Mouse (Mus musculus): ENCODE results near the gene Htr3b. TPM values are rescaled to one million over a fixed set of nuclear protein-coding genes. Genes with fewer than 3 reads are reported as not detected.
A peak's percentile ranks its signal among the peaks of the same experiment; 100 is the strongest.
"Not testable (repeated sequence)": the region's sequence is repeated elsewhere in the genome, so short reads cannot be mapped to it uniquely, and the experiment has no call there.

The Htr3b gene
- polyA plus RNA-seq (2015; fragmentation: Nextera tagmentation; extraction: Ambion mirVana), result not detected in 2 replicates

GRCm38 (mm10) chr9:48964587-48965040 lies at the start of gene Htr3b:
Gene Htr3b, minus strand, starts transcription at chr9:48964990.
- H3K27ac ChIP-seq (replicated peaks), result no peak within 1 kb of the TSS
- no peak within 1 kb of the TSS for H3K4me3 ChIP-seq
- no peaks in the 10 kb centered on the region for H3K9me3 ChIP-seq
- peaks cover 11% of the 10 kb centered on the region; the same call in 1 of the 2 replicates for H3K4me1 ChIP-seq
- no peak within 1 kb of the TSS for H3K4me2 ChIP-seq (replicated peaks)
- WGBS, result 77% methylated on average over 7 of the region's 7 CpGs
- peaks cover 15% of the 10 kb centered on the region for H3K27me3 ChIP-seq
- ATAC-seq (replicated peaks), result no peak
- no peak within 1 kb of the TSS for H3K9ac ChIP-seq (replicated peaks)
- H3K36me3 ChIP-seq, result no peaks in the 10 kb centered on the region

GRCm38 (mm10) chr9:48999256-48999655 lies 34.5 kb upstream of the Htr3b start:
- Histone ChIP-seq H3K9ac (replicated peaks) (no peak overlapping the region), H3K9me3 (no peaks in the 10 kb centered on the region), H3K27me3 (no peaks in the 10 kb centered on the region), H3K27ac (replicated peaks) (no peak overlapping the region), H3K36me3 (peaks cover 16% of the 10 kb centered on the region; the same call in 1 of the 2 replicates), H3K4me2 (replicated peaks) (no peak overlapping the region), H3K4me1 (no peaks in the 10 kb centered on the region), H3K4me3 (no peak overlapping the region)
- WGBS, result 85% methylated on average over 6 of the region's 6 CpGs
- ATAC-seq (replicated peaks), result no peak

GRCm38 (mm10) chr9:48995735-48996134 lies 30.9 kb upstream of the Htr3b start:
- no peak for ATAC-seq (replicated peaks)
- no peaks in the 10 kb centered on the region for H3K36me3 ChIP-seq
- no peak overlapping the region for H3K4me3 ChIP-seq
- H3K9ac ChIP-seq (replicated peaks), result no peak overlapping the region
- H3K9me3 ChIP-seq, result no peaks in the 10 kb centered on the region
- H3K27me3 ChIP-seq, result no peaks in the 10 kb centered on the region
- no peak overlapping the region for H3K27ac ChIP-seq (replicated peaks)
- H3K4me1 ChIP-seq, result no peaks in the 10 kb centered on the region
- 100% methylated on average over 1 of the region's 1 CpGs for WGBS
- no peak overlapping the region for H3K4me2 ChIP-seq (replicated peaks)

- H3K27me3 ChIP-seq, result no peaks in the 10 kb centered on the region
- no peak overlapping the region for H3K9ac ChIP-seq (replicated peaks)
- WGBS, result 95% methylated on average over 7 of the region's 7 CpGs
Measured at GRCm38 (mm10) chr9:48994779-48995178, 30.0 kb upstream of the Htr3b start.

GRCm38 (mm10) chr9:48991671-48992070 lies 26.9 kb upstream of the Htr3b start:
- H3K4me2 ChIP-seq (replicated peaks), result no peak overlapping the region
- H3K27ac ChIP-seq (replicated peaks), result no peak overlapping the region
- no peak overlapping the region for H3K9ac ChIP-seq (replicated peaks)
- no peak overlapping the region for H3K4me3 ChIP-seq
- H3K4me1 ChIP-seq, result peaks cover 10% of the 10 kb centered on the region
- WGBS, result 29% methylated on average over 5 of the region's 5 CpGs
- H3K27me3 ChIP-seq, result no peaks in the 10 kb centered on the region
- ATAC-seq (replicated peaks), result no peak
- H3K36me3 ChIP-seq, result no peaks in the 10 kb centered on the region
- no peaks in the 10 kb centered on the region for H3K9me3 ChIP-seq

More at GRCm38 (mm10) chr9:48994779-48995178, 30.0 kb upstream of the Htr3b start:
- ATAC-seq (replicated peaks), result no peak
- H3K9me3 ChIP-seq, result no peaks in the 10 kb centered on the region
- H3K4me1 ChIP-seq, result no peaks in the 10 kb centered on the region
- no peak overlapping the region for H3K27ac ChIP-seq (replicated peaks)
- no peak overlapping the region for H3K4me2 ChIP-seq (replicated peaks)
- H3K4me3 ChIP-seq, result no peak overlapping the region
- H3K36me3 ChIP-seq, result no peaks in the 10 kb centered on the region

- ATAC-seq (replicated peaks), result no peak
- H3K4me3 ChIP-seq, result peak overlapping the region; percentile 6; the same call in 1 of the 2 replicates
- H3K4me1 ChIP-seq, result peaks cover 30% of the 10 kb centered on the region
- H3K36me3 ChIP-seq, result no peaks in the 10 kb centered on the region
- no peak overlapping the region for H3K27ac ChIP-seq (replicated peaks)
- H3K9me3 ChIP-seq, result no peaks in the 10 kb centered on the region
- peak overlapping the region; percentile 88 for H3K4me2 ChIP-seq (replicated peaks)
- WGBS, result 29% methylated on average over 12 of the region's 12 CpGs
- peak overlapping the region; percentile 25; the same call in 1 of the 2 replicates for H3K9ac ChIP-seq (replicated peaks)
- no peaks in the 10 kb centered on the region for H3K27me3 ChIP-seq
Measured at GRCm38 (mm10) chr9:48987201-48988101, 22.7 kb upstream of the Htr3b start.

- no peak overlapping the region for H3K9ac ChIP-seq (replicated peaks)
- peaks cover 30% of the 10 kb centered on the region for H3K4me1 ChIP-seq
- peak overlapping the region; percentile 92 for H3K4me3 ChIP-seq
- H3K27me3 ChIP-seq, result no peaks in the 10 kb centered on the region
- no peak overlapping the region for H3K27ac ChIP-seq (replicated peaks)
- H3K4me2 ChIP-seq (replicated peaks), result peak overlapping the region; percentile 88
- no peak for ATAC-seq (replicated peaks)
- no peaks in the 10 kb centered on the region for H3K36me3 ChIP-seq
- WGBS, result 32% methylated on average over 7 of the region's 7 CpGs
- no peaks in the 10 kb centered on the region for H3K9me3 ChIP-seq
Measured at GRCm38 (mm10) chr9:48986616-48987141, 21.9 kb upstream of the Htr3b start.

GRCm38 (mm10) chr9:48985708-48986088 lies 20.9 kb upstream of the Htr3b start:
- H3K9ac ChIP-seq (replicated peaks), result peak overlapping the region; percentile 78
- peak overlapping the region; percentile 78 for H3K27ac ChIP-seq (replicated peaks)
- no peaks in the 10 kb centered on the region for H3K27me3 ChIP-seq
- WGBS, result under 1% methylated on average over 20 of the region's 20 CpGs
- peak overlapping the region; percentile 88 for H3K4me2 ChIP-seq (replicated peaks)
- H3K4me3 ChIP-seq, result peak overlapping the region; percentile 92
- no peaks in the 10 kb centered on the region for H3K36me3 ChIP-seq
- no peaks in the 10 kb centered on the region for H3K9me3 ChIP-seq
- no peak for ATAC-seq (replicated peaks)
- H3K4me1 ChIP-seq, result peaks cover 30% of the 10 kb centered on the region

- H3K36me3 ChIP-seq, result no peaks in the 10 kb centered on the region
- H3K27me3 ChIP-seq, result no peaks in the 10 kb centered on the region
- H3K4me3 ChIP-seq, result peak within 1 kb of the TSS; percentile 92
- ATAC-seq (replicated peaks), result peak; percentile 91
- peak within 1 kb of the TSS; percentile 78 for H3K9ac ChIP-seq (replicated peaks)
- peaks cover 30% of the 10 kb centered on the region for H3K4me1 ChIP-seq
- WGBS, result under 1% methylated on average over 88 of the region's 94 CpGs
- H3K9me3 ChIP-seq, result no peaks in the 10 kb centered on the region
- peak within 1 kb of the TSS; percentile 89 for H3K27ac ChIP-seq (replicated peaks)
- peak within 1 kb of the TSS; percentile 88 for H3K4me2 ChIP-seq (replicated peaks)
Measured at GRCm38 (mm10) chr9:48984845-48985707, 20.3 kb upstream of the Htr3b start, which contains the start of gene Usp28. Gene Usp28, plus strand, starts transcription at chr9:48985375.

GRCm38 (mm10) chr9:48984320-48984844 lies 19.6 kb upstream of the Htr3b start:
- Histone ChIP-seq H3K27ac (replicated peaks) (peak overlapping the region; percentile 89), H3K9me3 (no peaks in the 10 kb centered on the region), H3K27me3 (no peaks in the 10 kb centered on the region), H3K4me1 (peaks cover 30% of the 10 kb centered on the region), H3K36me3 (no peaks in the 10 kb centered on the region), H3K4me2 (replicated peaks) (peak overlapping the region; percentile 60), H3K9ac (replicated peaks) (peak overlapping the region; percentile 60), H3K4me3 (peak overlapping the region; percentile 92)
- 37% methylated on average over 8 of the region's 8 CpGs for WGBS
- ATAC-seq (replicated peaks), result peak; percentile 20

- H3K9ac ChIP-seq (replicated peaks); H3K27me3 ChIP-seq; H3K27ac ChIP-seq (replicated peaks); H3K36me3 ChIP-seq; H3K9me3 ChIP-seq; H3K4me3 ChIP-seq; ATAC-seq (replicated peaks); H3K4me2 ChIP-seq (replicated peaks): not testable (repeated sequence)
- 93% methylated on average over 6 of the region's 6 CpGs for WGBS
- H3K4me1 ChIP-seq, result peaks cover 30% of the 10 kb centered on the region
Measured at GRCm38 (mm10) chr9:48983801-48984200, 19.0 kb upstream of the Htr3b start.

Measured in forebrain, embryonic 15.5 days (tissue).